Mouse (Mus musculus): ENCODE results near the gene Adam15. TPM values are rescaled to one million over a fixed set of nuclear protein-coding genes. Genes with fewer than 3 reads are reported as not detected.

Gene Adam15
- 10 to 100 TPM; 56.3 to 87.6 TPM for total RNA-seq (2021)
- long read RNA-seq, experiment 1, transcript Adam15-202 (21 exons, 2,799 nt), result major isoform, 22 of 67 reads
- long read RNA-seq, experiment 1, partial matches to known transcripts, result 3 of 67 reads
- long read RNA-seq, experiment 1, other reads (novel, unspliced or antisense), result 41 of 67 reads
- long read RNA-seq, experiment 2, transcript Adam15-202 (21 exons, 2,799 nt), result major isoform, 18 of 62 reads
- long read RNA-seq, experiment 2, partial matches to known transcripts, result 11 of 62 reads
- long read RNA-seq, experiment 2, other reads (novel, unspliced or antisense), result 32 of 62 reads

GRCm38 (mm10) chr3:89349869-89350501 lies at the start of gene Adam15:
Gene Adam15 (minus strand): TSS chr3:89349996.
- peak; percentile 90 to 92 for DNase-seq (ENCODE audit: low spot score in 2 of 2)

- DNase-seq (ENCODE audit: low spot score in 2 of 2), result no peak
Measured at GRCm38 (mm10) chr3:89396654-89397005, 46.8 kb upstream of the Adam15 start.

GRCm38 (mm10) chr3:89395806-89396653 lies 46.2 kb upstream of the Adam15 start:
- DNase-seq (ENCODE audit: low spot score in 2 of 2), result peak; percentile 66 to 67

GRCm38 (mm10) chr3:89395419-89395805 lies 45.6 kb upstream of the Adam15 start:
- no peak for DNase-seq (ENCODE audit: low spot score in 2 of 2)

- peak; percentile 72 to 76 for DNase-seq (ENCODE audit: low spot score in 2 of 2)
Measured at GRCm38 (mm10) chr3:89394894-89395256, 45.1 kb upstream of the Adam15 start.

GRCm38 (mm10) chr3:89394006-89394893 lies 44.5 kb upstream of the Adam15 start, which contains the start of gene Zbtb7b:
Gene Zbtb7b (minus strand): TSS chr3:89394776.
- peak; percentile 81 to 83 for DNase-seq (ENCODE audit: low spot score in 2 of 2)

- peak; percentile 96 to 98 for DNase-seq (ENCODE audit: low spot score in 2 of 2)
Measured at GRCm38 (mm10) chr3:89393605-89394004, 43.8 kb upstream of the Adam15 start.

GRCm38 (mm10) chr3:89392871-89393311 lies 43.1 kb upstream of the Adam15 start:
- peak; percentile 41 to 50 for DNase-seq (ENCODE audit: low spot score in 2 of 2)

- DNase-seq (ENCODE audit: low spot score in 2 of 2), result peak; percentile 63 to 72
Measured at GRCm38 (mm10) chr3:89391663-89392511, 42.1 kb upstream of the Adam15 start.

GRCm38 (mm10) chr3:89390699-89391662 lies 41.2 kb upstream of the Adam15 start:
- peak in 1 of 2 experiments; percentile 51 for DNase-seq (ENCODE audit: low spot score in 2 of 2)

GRCm38 (mm10) chr3:89390111-89390515 lies 40.3 kb upstream of the Adam15 start:
- DNase-seq (ENCODE audit: low spot score in 2 of 2), result peak in 1 of 2 experiments; percentile 70

GRCm38 (mm10) chr3:89388901-89389740 lies 39.3 kb upstream of the Adam15 start:
- DNase-seq (ENCODE audit: low spot score in 2 of 2), result no peak

- DNase-seq (ENCODE audit: low spot score in 2 of 2), result no peak
Measured at GRCm38 (mm10) chr3:89388134-89388881, 38.5 kb upstream of the Adam15 start.

GRCm38 (mm10) chr3:89387632-89388031 lies 37.8 kb upstream of the Adam15 start:
- DNase-seq (ENCODE audit: low spot score in 2 of 2), result no peak

GRCm38 (mm10) chr3:89386438-89387420 lies 36.9 kb upstream of the Adam15 start:
- no peak for DNase-seq (ENCODE audit: low spot score in 2 of 2)

- DNase-seq (ENCODE audit: low spot score in 2 of 2), result no peak
Measured at GRCm38 (mm10) chr3:89385451-89385850, 35.7 kb upstream of the Adam15 start.

Data from adrenal gland, adult 18-20 months (tissue).